Mouse (Mus musculus) B cell, adult 67 days (primary cell): ENCODE data around the gene Sox12. TPM values are rescaled to one million over a fixed set of nuclear protein-coding genes. Genes with fewer than 3 reads are reported as not detected.

Source experiments
- total RNA-seq, 2 experiments: library from RNA; stranded (reverse); gene quantifications; 4 replicates each; pipeline ENCODE4 v1.2.4; 2023

Gene Sox12
- total RNA-seq, result 1 to 10 TPM; 1.4 to 2.3 TPM

DNA sequence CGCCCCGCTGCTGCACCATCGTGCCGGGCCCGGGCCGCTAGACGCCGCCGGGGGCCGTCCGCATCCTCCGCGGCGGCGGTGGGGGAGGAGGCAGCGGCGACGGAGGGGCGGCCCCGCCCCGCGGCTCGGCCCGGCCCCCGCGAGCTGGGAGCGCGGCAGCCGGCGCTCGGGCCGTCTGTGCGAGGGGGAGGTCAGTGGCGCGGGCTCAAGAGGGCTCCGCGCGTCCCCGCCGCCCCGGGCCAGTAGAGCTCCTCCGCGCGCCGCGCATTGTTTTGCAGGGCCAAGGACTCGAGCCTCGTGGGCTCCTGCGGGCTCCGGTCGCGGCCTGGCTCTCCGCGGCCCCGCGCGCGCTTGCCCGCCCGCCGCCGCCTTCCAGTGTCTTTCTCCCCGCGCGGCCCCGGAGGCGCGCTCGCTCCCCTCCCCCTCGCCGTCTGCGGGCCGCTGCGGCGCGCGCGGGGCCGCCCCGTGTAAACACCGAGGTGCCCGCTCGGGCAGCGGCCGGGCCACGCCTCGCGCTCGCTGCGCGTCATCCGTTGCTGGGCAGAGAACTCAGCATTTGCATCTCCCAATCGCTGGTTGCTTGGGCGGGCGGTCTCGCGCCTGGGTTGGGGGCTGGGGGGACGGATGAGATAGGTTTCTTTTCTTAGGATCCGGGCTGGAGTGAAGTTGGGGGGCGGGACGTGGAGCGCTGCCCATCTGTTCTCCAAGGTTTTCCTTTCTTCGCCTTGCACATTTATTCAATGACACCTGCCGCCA, at the start of gene Sox12:
Sox12 (minus strand) TSS at position 384 of the 756 bp plus-strand sequence.

GRCm38 (mm10) chr2:152415287-152415686, 17.4 kb upstream of the Sox12 start, which contains the start of gene 6820408C15Rik:
Gene 6820408C15Rik, plus strand, starts transcription at chr2:152415587.

DNA sequence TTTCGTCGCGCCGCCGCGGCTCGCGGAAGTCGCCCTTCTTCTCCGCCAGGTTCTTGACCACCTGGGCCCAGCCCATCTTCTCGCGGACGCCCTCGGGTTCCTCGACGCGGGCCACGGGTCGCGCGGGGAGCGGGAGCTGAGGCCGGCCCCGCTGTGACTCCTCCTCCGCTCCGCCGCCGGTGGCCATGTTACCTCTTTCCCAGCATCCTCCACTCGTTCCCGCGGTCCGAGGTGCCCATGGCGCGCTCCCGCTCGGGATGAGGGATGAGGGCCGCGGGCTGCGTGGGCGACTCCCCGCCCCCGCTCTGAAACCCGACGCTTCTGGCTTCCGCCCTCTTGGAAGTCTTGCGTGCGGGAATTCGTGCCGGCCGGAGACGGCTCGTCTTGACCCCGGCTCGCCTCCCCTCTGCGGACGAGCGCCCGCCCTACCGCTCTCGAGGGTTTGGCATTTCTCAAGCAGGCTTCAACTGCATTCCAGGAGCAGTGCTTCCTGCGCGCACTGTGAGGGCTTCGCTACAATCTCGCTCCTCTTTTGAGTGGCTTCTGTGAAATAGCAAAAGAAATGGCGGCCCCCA, 16.8 kb upstream of the Sox12 start, which contains the start of gene Zcchc3:
Zcchc3 (minus strand) TSS at position 437 of the 575 bp plus-strand sequence.

DNA sequence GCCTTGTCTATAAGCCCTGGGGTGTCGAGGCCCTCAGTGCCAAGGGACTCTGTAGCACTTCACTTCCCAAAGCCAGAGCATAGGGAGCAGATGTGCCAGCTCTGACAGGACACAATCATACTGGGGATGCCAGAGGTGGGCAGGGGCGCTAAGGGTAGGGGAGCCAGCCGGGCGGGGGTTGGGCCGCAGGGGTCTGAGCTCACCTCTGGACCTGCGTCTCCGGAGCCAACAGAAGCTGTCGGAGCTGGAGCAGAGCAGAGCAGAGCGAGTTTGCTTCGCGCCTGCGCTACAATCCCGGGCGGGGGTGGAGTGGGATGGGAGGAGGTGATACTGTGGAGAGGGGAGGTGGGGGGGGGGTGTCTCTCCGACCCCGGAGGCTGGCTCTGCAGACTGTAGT, 21.5 kb downstream of the Sox12 start, which contains the start of gene Nrsn2:
Nrsn2 (minus strand) TSS at position 294 of the 397 bp plus-strand sequence.

Other genes with a start within 250 kb of the Sox12 start
- 100 to 1,000 TPM; 133 to 140 TPM for gene Csnk2a1, start 171.2 kb downstream of the Sox12 start, total RNA-seq
- 10 to 100 TPM; 76.2 to 90.2 TPM for gene Tbc1d20, start 104.2 kb downstream of the Sox12 start, total RNA-seq
- gene Rbck1, start 65.4 kb downstream of the Sox12 start, total RNA-seq, result 100 to 1,000 TPM; 205 to 216 TPM
- 1 to 10 TPM; 5.7 to 6.1 TPM for gene Trib3, start 54.0 kb downstream of the Sox12 start, total RNA-seq
- gene Nrsn2, start 21.4 kb downstream of the Sox12 start, total RNA-seq, result not detected
- 1 to 10 TPM; 3.1 to 4.7 TPM for gene Zcchc3, start 17.0 kb upstream of the Sox12 start, total RNA-seq
- not detected for gene 6820408C15Rik, start 17.5 kb upstream of the Sox12 start, total RNA-seq
- gene Defb23, start 66.6 kb upstream of the Sox12 start, total RNA-seq, result not detected
- gene Defb20, start 79.0 kb upstream of the Sox12 start, total RNA-seq, result not detected
- not detected for gene Defb22, start 92.1 kb upstream of the Sox12 start, total RNA-seq
- not detected for gene Defb26, start 113.6 kb upstream of the Sox12 start, total RNA-seq
- gene Defb28, start 120.2 kb upstream of the Sox12 start, total RNA-seq, result not detected
- gene Defb29, start 142.0 kb upstream of the Sox12 start, total RNA-seq, result not detected
- not detected for gene Gm17416, start 171.3 kb upstream of the Sox12 start, total RNA-seq
- not detected for gene Defb21, start 174.7 kb upstream of the Sox12 start, total RNA-seq
- gene Defb19, start 182.2 kb upstream of the Sox12 start, total RNA-seq, result not detected
- not detected for gene Defb45, start 201.3 kb upstream of the Sox12 start, total RNA-seq
- not detected for gene Defb36, start 206.3 kb upstream of the Sox12 start, total RNA-seq
- not detected for gene Defb25, start 225.0 kb upstream of the Sox12 start, total RNA-seq
- not detected for gene Rem1, start 228.9 kb upstream of the Sox12 start, total RNA-seq